Mouse (Mus musculus) olfactory bulb, adult 2 months (tissue): Measurements from ENCODE around the gene H2al1g. TPM values are rescaled to one million over a fixed set of nuclear protein-coding genes. Genes with fewer than 3 reads are reported as not detected.
"Not testable (repeated sequence)": the region's sequence is repeated elsewhere in the genome, so short reads cannot be mapped to it uniquely, and the experiment has no call there.

ENCODE experiments used
- H3K27ac ChIP-seq: fragments of 200-500 bp; 2 replicates; pipeline ENCODE4 v1.5.1; 2012; ENCODE audit warnings: low read depth, low read length; ENCODE audit not compliant: insufficient read depth
- H3K4me1 ChIP-seq: fragments of 200-500 bp; 2 replicates; pipeline ENCODE4 v1.6.1; 2012; ENCODE audit warnings: low read length; ENCODE audit not compliant: control insufficient read depth, insufficient read depth
- H3K4me3 ChIP-seq: fragments of 200-500 bp; 2 replicates; pipeline ENCODE4 v1.5.1; 2012; ENCODE audit warnings: mild to moderate bottlenecking, low read depth, low read length, moderate library complexity; ENCODE audit not compliant: insufficient read depth
- CTCF ChIP-seq: fragments of 200-500 bp; IDR thresholded peaks from 2 replicates; pipeline ENCODE4 v1.5.1; 2012; ENCODE audit warnings: low read depth, mild to moderate bottlenecking, low read length, moderate library complexity; ENCODE audit not compliant: insufficient read depth
- POLR2A ChIP-seq: fragments of 200-500 bp; IDR thresholded peaks from 2 replicates; pipeline ENCODE4 v1.6.1; 2012; ENCODE audit warnings: mild to moderate bottlenecking, low read depth, low read length, moderate library complexity; ENCODE audit not compliant: insufficient read depth
- WGBS: fragments of 180-500 bp; shearing (Covaris S2); methylation state at CpG from one replicate; pipeline ENCODE4 v1.1.7; 2018; 5-methylcytosine and 5-hydroxymethylcytosine counted together
- polyA plus RNA-seq: library from polyadenylated mRNA; stranded (reverse); fragments of >200 nt; gene quantifications from 2 replicates; pipeline ENCODE4 v1.2.4, GENCODE M21; 2012; ENCODE audit warnings: low replicate concordance; ENCODE audit not compliant: missing spikeins, insufficient read depth, insufficient read length

H2al1g gene
- polyA plus RNA-seq, 1 experiment, result not detected

DNA sequence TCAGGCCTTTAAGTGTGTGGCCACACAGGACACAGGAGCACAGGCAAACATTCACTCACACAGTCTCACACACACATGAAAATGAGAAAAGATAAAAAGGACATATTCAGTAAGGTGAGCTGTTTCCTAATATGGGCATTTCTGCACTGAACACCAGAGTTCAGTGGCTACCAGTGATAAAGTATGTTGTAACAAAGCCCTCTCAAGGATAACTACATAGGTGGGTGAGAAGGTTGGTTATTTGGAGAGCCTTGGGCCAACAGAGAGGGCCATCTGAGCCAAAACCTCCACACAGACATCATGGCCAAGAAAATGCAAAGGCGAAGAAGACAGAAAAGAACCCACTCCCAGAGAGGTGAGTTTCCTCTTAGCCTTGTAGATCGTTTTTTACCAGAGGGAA, 9.5 kb downstream of the H2al1g start, which contains the start of gene H2al1j:
H2al1j (plus strand) TSS at position 301 of the 400 bp plus-strand sequence.
- H3K27ac ChIP-seq, result not testable (repeated sequence)
- WGBS, result 88% methylated on average over 2 of the region's 2 CpGs

DNA sequence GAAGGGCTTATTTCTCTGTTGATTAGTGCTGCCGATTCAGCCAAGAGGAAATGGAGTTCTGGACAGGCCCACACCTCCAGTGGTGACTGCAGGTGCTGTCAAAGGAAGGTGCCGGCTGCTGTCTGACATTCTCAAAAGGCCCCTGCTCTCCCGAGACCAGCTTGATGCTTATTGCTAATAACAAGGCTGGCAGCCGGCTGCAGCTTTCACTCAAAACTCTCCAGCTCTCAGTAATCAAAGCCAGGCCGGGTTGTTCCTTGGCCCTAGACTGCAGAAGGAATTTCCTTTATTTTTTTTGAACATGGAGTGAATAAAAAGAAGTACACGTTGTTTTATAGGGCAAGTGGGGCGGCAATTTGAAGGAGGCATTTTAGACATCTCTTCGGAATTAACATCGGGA, 27.7 kb downstream of the H2al1g start:
- 65% methylated on average over 9 of the region's 9 CpGs for WGBS
- Histone ChIP-seq H3K27ac (no peak overlapping the region), H3K4me1 (no peaks in the 10 kb centered on the region; the same call in 1 of the 2 replicates), H3K4me3 (no peak overlapping the region)
- TF ChIP-seq CTCF, result no peak
- TF ChIP-seq POLR2A, result no peak

More for the DNA sequence above, 9.5 kb downstream of the H2al1g start, which contains the start of gene H2al1j:
- not testable (repeated sequence) for H3K4me3 ChIP-seq, H3K4me1 ChIP-seq

DNA sequence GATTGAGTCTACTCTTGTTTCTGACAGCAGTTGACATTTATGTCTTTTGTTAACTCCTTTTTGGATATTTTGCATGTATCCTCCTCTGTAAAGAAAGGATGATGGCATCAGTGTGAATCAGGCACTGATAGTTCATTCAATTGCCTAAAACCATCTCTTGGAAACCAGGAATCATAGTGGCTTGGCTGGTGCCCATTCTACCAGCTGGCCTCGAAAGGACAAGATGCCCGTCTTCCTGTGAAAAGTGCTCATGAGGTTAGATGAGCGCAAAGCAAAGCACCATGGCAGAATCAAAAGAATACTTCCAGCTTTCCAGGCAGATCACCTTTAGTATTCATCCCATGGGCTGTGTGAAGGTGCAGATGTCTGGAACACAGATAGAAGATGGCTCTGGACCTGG, 28.7 kb downstream of the H2al1g start:
- Histone ChIP-seq H3K4me3 (no peak overlapping the region), H3K4me1 (no peaks in the 10 kb centered on the region; the same call in 1 of the 2 replicates), H3K27ac (no peak overlapping the region)
- 83% methylated on average over 3 of the region's 3 CpGs for WGBS
- no peak for TF ChIP-seq POLR2A
- no peak for TF ChIP-seq CTCF

DNA sequence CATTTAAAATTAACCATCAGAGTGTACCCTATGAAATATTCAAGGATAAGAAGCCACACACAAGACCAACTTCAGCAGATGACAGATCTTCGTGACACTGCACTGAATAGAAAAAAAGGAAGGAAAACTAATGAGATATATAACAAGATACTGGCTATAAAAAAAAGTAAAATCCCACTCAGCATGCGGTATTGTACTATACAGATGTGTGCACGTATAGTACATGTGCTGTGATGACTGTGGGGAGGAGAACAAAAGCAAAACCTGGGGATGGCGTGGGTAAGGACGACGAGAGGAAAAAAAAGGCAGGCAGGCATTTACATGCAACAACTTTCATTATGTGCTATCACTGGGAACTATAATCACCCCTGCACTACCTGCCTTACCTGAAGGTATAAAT, 42.8 kb downstream of the H2al1g start:
- Histone ChIP-seq H3K4me3 (no peak overlapping the region), H3K27ac (no peak overlapping the region), H3K4me1 (no peaks in the 10 kb centered on the region)
- TF ChIP-seq CTCF (no peak), POLR2A (no peak)
- 93% methylated on average over 6 of the region's 6 CpGs for WGBS

DNA sequence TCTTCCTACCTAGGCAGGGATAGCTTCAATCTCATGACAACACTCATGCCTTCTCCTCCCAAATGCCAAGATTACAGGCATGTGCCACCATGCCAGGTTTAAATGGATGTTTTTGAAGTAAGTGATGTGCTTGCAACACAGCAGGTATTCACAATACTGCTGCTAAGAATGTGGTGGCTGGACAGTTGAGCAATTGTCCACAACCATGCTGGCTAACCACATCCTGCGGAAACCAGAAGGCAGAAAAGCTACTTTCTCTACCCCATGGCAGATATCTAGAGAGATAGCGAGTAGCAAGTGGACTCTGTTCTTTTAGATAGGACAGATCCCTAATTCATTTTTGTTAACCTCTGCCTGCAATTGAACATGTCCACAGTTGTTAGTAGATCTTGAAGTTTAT, 43.2 kb downstream of the H2al1g start:
- Histone ChIP-seq H3K4me3 (no peak overlapping the region), H3K4me1 (no peaks in the 10 kb centered on the region), H3K27ac (no peak overlapping the region)
- WGBS, result 87% methylated on average over 2 of the region's 2 CpGs
- TF ChIP-seq POLR2A (no peak), CTCF (no peak)

DNA sequence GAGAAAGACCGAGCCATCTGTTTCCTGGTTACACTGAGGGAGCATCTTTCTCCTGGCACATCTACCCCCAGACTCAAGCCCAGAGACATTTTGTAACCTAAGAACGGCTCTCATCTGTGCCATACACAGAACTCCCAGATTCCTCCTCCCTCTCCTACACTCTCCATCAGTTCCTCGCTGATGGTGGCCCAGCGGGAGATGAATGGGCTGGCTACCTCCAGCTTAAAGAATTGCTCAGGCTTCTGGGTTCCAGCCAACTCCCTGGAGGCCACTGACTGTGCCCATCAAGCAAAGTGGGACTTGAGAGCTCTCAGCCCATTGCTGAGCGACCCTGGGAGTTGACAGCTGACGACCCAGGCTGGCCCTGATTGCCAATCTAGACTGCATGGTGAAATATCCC, 45.8 kb downstream of the H2al1g start:
- H3K27ac ChIP-seq, result no peak overlapping the region
- no peaks in the 10 kb centered on the region for H3K4me1 ChIP-seq
- 61% methylated on average over 6 of the region's 6 CpGs for WGBS
- TF ChIP-seq POLR2A, result no peak
- no peak for TF ChIP-seq CTCF
- no peak overlapping the region for H3K4me3 ChIP-seq

DNA sequence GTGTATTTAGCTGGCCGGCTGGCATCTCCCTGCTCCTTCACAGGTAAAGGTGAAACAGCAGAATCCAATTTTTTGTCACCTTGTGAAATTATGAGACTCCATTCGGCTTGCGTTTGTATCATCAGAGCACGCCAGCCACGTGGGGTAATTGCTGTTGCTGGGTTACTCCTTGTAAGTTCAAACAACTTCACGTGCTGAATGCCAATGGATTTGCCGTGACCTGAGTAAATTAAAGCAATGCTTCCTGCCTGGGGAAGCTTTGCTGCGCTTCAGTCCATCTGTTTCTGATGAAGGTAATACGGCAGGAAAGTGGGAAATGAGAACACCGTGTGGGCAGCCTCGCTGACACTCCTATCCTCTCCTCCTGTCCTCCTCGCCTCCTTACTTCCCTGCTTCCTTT, 47.1 kb downstream of the H2al1g start:
- Histone ChIP-seq H3K4me3 (no peak overlapping the region), H3K27ac (no peak overlapping the region), H3K4me1 (no peaks in the 10 kb centered on the region)
- TF ChIP-seq CTCF, result no peak
- TF ChIP-seq POLR2A, result no peak
- 69% methylated on average over 12 of the region's 12 CpGs for WGBS

Other genes with a start within 250 kb of the H2al1g start
- gene H2al1a, start 19.0 kb upstream of the H2al1g start, polyA plus RNA-seq, result not detected in 2 replicates
- not detected in 2 replicates for gene H2al1b, start 15.8 kb upstream of the H2al1g start, polyA plus RNA-seq
- gene H2al1c, start 12.6 kb upstream of the H2al1g start, polyA plus RNA-seq, result not detected in 2 replicates
- gene H2al1d, start 9.4 kb upstream of the H2al1g start, polyA plus RNA-seq, result not detected in 2 replicates
- gene H2al1e, start 6.3 kb upstream of the H2al1g start, polyA plus RNA-seq, result not detected in 2 replicates
- gene H2al1f, start 3.1 kb upstream of the H2al1g start, polyA plus RNA-seq, result not detected in 2 replicates
- gene H2al1h, start 3.2 kb downstream of the H2al1g start, polyA plus RNA-seq, result not detected in 2 replicates
- gene H2al1i, start 6.4 kb downstream of the H2al1g start, polyA plus RNA-seq, result not detected in 2 replicates
- not detected in 2 replicates for gene H2al1j, start 9.6 kb downstream of the H2al1g start, polyA plus RNA-seq